Mouse (Mus musculus) heart, embryonic 12.5 days (tissue): ENCODE results near the gene Rhd. TPM values are rescaled to one million over a fixed set of nuclear protein-coding genes. Genes with fewer than 3 reads are reported as not detected.
A peak's percentile ranks its signal among the peaks of the same experiment; 100 is the strongest.

Experiments
- ATAC-seq: fragments of 200-750 bp; cut with Nextera tagmentation; 2 replicates; pipeline ENCODE4 v1.8.0; 2017; ENCODE audit warnings: moderate TSS enrichment, moderate library complexity; ENCODE audit not compliant: insufficient number of reproducible peaks, low FRiP score
- H3K27ac ChIP-seq: fragments of 300-500 bp; sonication (generic); 2 replicates; pipeline ENCODE4 v1.5.1; 2016; ENCODE audit warnings: mild to moderate bottlenecking, moderate library complexity; ENCODE audit not compliant: poor library complexity, severe bottlenecking
- H3K27me3 ChIP-seq: fragments of 300-500 bp; sonication (generic); replicated peaks from 2 replicates; pipeline ENCODE4 v1.6.1; 2016; ENCODE audit warnings: mild to moderate bottlenecking, moderate library complexity
- H3K36me3 ChIP-seq: fragments of 300-500 bp; sonication (generic); 2 replicates; pipeline ENCODE4 v1.6.1; 2016; ENCODE audit warnings: mild to moderate bottlenecking, moderate library complexity
- H3K4me1 ChIP-seq: fragments of 300-500 bp; sonication (generic); replicated peaks from 2 replicates; pipeline ENCODE4 v1.6.1; 2016; ENCODE audit warnings: mild to moderate bottlenecking
- H3K4me2 ChIP-seq: fragments of 300-500 bp; sonication (generic); 2 replicates; pipeline ENCODE4 v1.6.1; 2016; ENCODE audit warnings: mild to moderate bottlenecking, moderate library complexity
- H3K4me3 ChIP-seq: fragments of 300-500 bp; sonication (generic); 2 replicates; pipeline ENCODE4 v1.5.1; 2016; ENCODE audit warnings: mild to moderate bottlenecking
- H3K9ac ChIP-seq: fragments of 300-500 bp; sonication (generic); 2 replicates; pipeline ENCODE4 v1.6.1; 2016; ENCODE audit warnings: mild to moderate bottlenecking, moderate library complexity
- H3K9me3 ChIP-seq: fragments of 300-500 bp; sonication (generic); replicated peaks from 2 replicates; pipeline ENCODE4 v1.6.1; 2016; ENCODE audit warnings: mild to moderate bottlenecking, moderate library complexity
- WGBS: fragments of 180-500 bp; shearing (Covaris S2); methylation state at CpG from one replicate; pipeline ENCODE4 v1.1.7; 2016; 5-methylcytosine and 5-hydroxymethylcytosine counted together
- polyA plus RNA-seq: library from polyadenylated mRNA; unstranded; fragments of >200 nt; fragmentation: Nextera tagmentation; extraction: Ambion mirVana; gene quantifications from 2 replicates; pipeline ENCODE4 v1.2.1, GENCODE M21; 2016

The Rhd gene
- polyA plus RNA-seq, 1 experiment from 2014 or later: 28.1 TPM

GRCm38 (mm10) chr4:134922111-134922924, 58.0 kb downstream of the Rhd start:
- no peak for ATAC-seq
- Histone ChIP-seq H3K36me3 (peaks cover 20% of the 10 kb centered on the region), H3K27ac (peak overlapping the region; percentile 81), H3K9me3 (no peaks in the 10 kb centered on the region), H3K27me3 (no peaks in the 10 kb centered on the region), H3K4me1 (peaks cover 21% of the 10 kb centered on the region), H3K4me3 (peak overlapping the region; percentile 81), H3K4me2 (peak overlapping the region; percentile 73), H3K9ac (peak overlapping the region; percentile 65)
- 52% methylated on average over 10 of the region's 10 CpGs for WGBS

GRCm38 (mm10) chr4:134922925-134923244, 58.5 kb downstream of the Rhd start:
- H3K4me1 ChIP-seq: peaks cover 21% of the 10 kb centered on the region
- peak; percentile 72 for ATAC-seq
- 0% methylated on average over 13 of the region's 13 CpGs for WGBS

GRCm38 (mm10) chr4:134923258-134924018, 59.1 kb downstream of the Rhd start, which contains the start of gene Rsrp1:
Gene Rsrp1 (plus strand): TSS chr4:134923592.
- peak within 1 kb of the TSS; percentile 96 for H3K27ac ChIP-seq
- ATAC-seq: peak; percentile 92
- H3K9ac ChIP-seq: peak within 1 kb of the TSS; percentile 97
- WGBS: under 1% methylated on average over 64 of the region's 64 CpGs
- no peaks in the 10 kb centered on the region for H3K27me3 ChIP-seq
- H3K4me2 ChIP-seq: peak within 1 kb of the TSS; percentile 88
- peak within 1 kb of the TSS; percentile 81 for H3K4me3 ChIP-seq
- H3K36me3 ChIP-seq: peaks cover 31% of the 10 kb centered on the region
- no peaks in the 10 kb centered on the region for H3K9me3 ChIP-seq
- peaks cover 18% of the 10 kb centered on the region for H3K4me1 ChIP-seq

More at GRCm38 (mm10) chr4:134922925-134923244, 58.5 kb downstream of the Rhd start:
- Histone ChIP-seq H3K27me3 (no peaks in the 10 kb centered on the region), H3K4me3 (peak overlapping the region; percentile 81), H3K4me2 (peak overlapping the region; percentile 73), H3K36me3 (peaks cover 25% of the 10 kb centered on the region), H3K9me3 (no peaks in the 10 kb centered on the region), H3K27ac (peak overlapping the region; percentile 81), H3K9ac (peak overlapping the region; percentile 65)

GRCm38 (mm10) chr4:134924019-134924741, 59.8 kb downstream of the Rhd start:
- peak overlapping the region; percentile 88 for H3K4me2 ChIP-seq
- no peaks in the 10 kb centered on the region for H3K9me3 ChIP-seq
- peak overlapping the region; percentile 97 for H3K9ac ChIP-seq
- peak; percentile 70 for ATAC-seq
- WGBS: under 1% methylated on average over 75 of the region's 75 CpGs
- peak overlapping the region; percentile 81 for H3K4me3 ChIP-seq
- H3K27ac ChIP-seq: peak overlapping the region; percentile 96
- peaks cover 18% of the 10 kb centered on the region for H3K4me1 ChIP-seq
- H3K27me3 ChIP-seq: no peaks in the 10 kb centered on the region
- peaks cover 34% of the 10 kb centered on the region for H3K36me3 ChIP-seq

- Histone ChIP-seq H3K4me2 (peak overlapping the region; percentile 88), H3K4me3 (peak overlapping the region; percentile 47), H3K27me3 (no peaks in the 10 kb centered on the region), H3K9ac (peak overlapping the region; percentile 77), H3K9me3 (no peaks in the 10 kb centered on the region), H3K36me3 (peaks cover 34% of the 10 kb centered on the region), H3K27ac (no peak overlapping the region), H3K4me1 (peaks cover 22% of the 10 kb centered on the region)
- ATAC-seq: no peak
- 74% methylated on average over 8 of the region's 8 CpGs for WGBS
These were observed 60.9 kb downstream of the Rhd start for GRCm38 (mm10) chr4:134925206-134925605.

GRCm38 (mm10) chr4:134927815-134928463, 63.6 kb downstream of the Rhd start:
- peaks cover 41% of the 10 kb centered on the region for H3K36me3 ChIP-seq
- 73% methylated on average over 5 of the region's 5 CpGs for WGBS
- no peak for ATAC-seq

GRCm38 (mm10) chr4:134928464-134928836, 64.1 kb downstream of the Rhd start:
- no peak overlapping the region for H3K27ac ChIP-seq
- no peak for ATAC-seq
- H3K9me3 ChIP-seq: no peaks in the 10 kb centered on the region
- 83% methylated on average over 1 of the region's 1 CpGs for WGBS
- H3K9ac ChIP-seq: no peak overlapping the region
- H3K4me1 ChIP-seq: peaks cover 24% of the 10 kb centered on the region
- H3K4me3 ChIP-seq: no peak overlapping the region
- peaks cover 45% of the 10 kb centered on the region for H3K36me3 ChIP-seq
- H3K4me2 ChIP-seq: no peak overlapping the region
- H3K27me3 ChIP-seq: no peaks in the 10 kb centered on the region

More at GRCm38 (mm10) chr4:134927815-134928463, 63.6 kb downstream of the Rhd start:
- H3K4me3 ChIP-seq: no peak overlapping the region
- H3K4me1 ChIP-seq: peaks cover 24% of the 10 kb centered on the region
- no peaks in the 10 kb centered on the region for H3K27me3 ChIP-seq
- H3K4me2 ChIP-seq: no peak overlapping the region
- no peak overlapping the region for H3K9ac ChIP-seq
- no peak overlapping the region for H3K27ac ChIP-seq
- no peaks in the 10 kb centered on the region for H3K9me3 ChIP-seq

- 75% methylated on average over 4 of the region's 4 CpGs for WGBS
- ATAC-seq: no peak
- Histone ChIP-seq H3K36me3 (peaks cover 56% of the 10 kb centered on the region), H3K4me1 (peaks cover 24% of the 10 kb centered on the region), H3K4me3 (no peak overlapping the region), H3K9ac (no peak overlapping the region), H3K27ac (no peak overlapping the region; the same call in 1 of the 2 replicates), H3K4me2 (no peak overlapping the region), H3K9me3 (no peaks in the 10 kb centered on the region), H3K27me3 (no peaks in the 10 kb centered on the region)
These were observed 65.2 kb downstream of the Rhd start for GRCm38 (mm10) chr4:134929536-134929935.

GRCm38 (mm10) chr4:134930190-134930589, 65.9 kb downstream of the Rhd start:
- Histone ChIP-seq H3K36me3 (peaks cover 61% of the 10 kb centered on the region), H3K4me1 (peaks cover 23% of the 10 kb centered on the region), H3K27ac (0 out of 2 replicates have a peak overlapping the region, but pooled peaks have one; percentile 28), H3K4me3 (peak overlapping the region; percentile 96), H3K9me3 (no peaks in the 10 kb centered on the region), H3K27me3 (no peaks in the 10 kb centered on the region), H3K4me2 (peak overlapping the region; percentile 95), H3K9ac (peak overlapping the region; percentile 45; the same call in 1 of the 2 replicates)
- ATAC-seq: no peak
- WGBS: 23% methylated on average over 9 of the region's 9 CpGs

GRCm38 (mm10) chr4:134930684-134931481, 66.5 kb downstream of the Rhd start, which contains the start of gene Syf2:
Gene Syf2 (plus strand): TSS chr4:134930898.
- H3K9me3 ChIP-seq: no peaks in the 10 kb centered on the region
- ATAC-seq: peak; percentile 96
- peak within 1 kb of the TSS; percentile 89 for H3K9ac ChIP-seq
- peaks cover 17% of the 10 kb centered on the region for H3K4me1 ChIP-seq
- no peaks in the 10 kb centered on the region for H3K27me3 ChIP-seq
- H3K27ac ChIP-seq: peak within 1 kb of the TSS; percentile 65
- peak within 1 kb of the TSS; percentile 95 for H3K4me2 ChIP-seq
- WGBS: under 1% methylated on average over 68 of the region's 68 CpGs
- H3K36me3 ChIP-seq: peaks cover 61% of the 10 kb centered on the region
- H3K4me3 ChIP-seq: peak within 1 kb of the TSS; percentile 96
